Mouse (Mus musculus): ENCODE results near the gene Duoxa1. TPM values are rescaled to one million over a fixed set of nuclear protein-coding genes. Genes with fewer than 3 reads are reported as not detected.
A peak's percentile ranks its signal among the peaks of the same experiment; 100 is the strongest.

Gene Duoxa1
- polyA plus RNA-seq, 1 experiment from 2014 or later: not detected

GRCm38 (mm10) chr2:122302574-122303241 is 10.8 kb downstream of the Duoxa1 start:
- H3K4me1 ChIP-seq (replicated peaks; ENCODE audit: control insufficient read depth, insufficient read depth, low read length): peaks cover 22% of the 10 kb centered on the region
- no peak overlapping the region for H3K4me3 ChIP-seq (ENCODE audit: low read depth, low read length)
- DNase-seq (ENCODE audit: low spot score): peak; percentile 86
- no peak overlapping the region for H3K9ac ChIP-seq (ENCODE audit: low read length)
- H3K27ac ChIP-seq (ENCODE audit: low read depth, low read length): no peak overlapping the region
- peak; percentile 66; the same call in 1 of the 2 replicates for ATAC-seq (replicated peaks; ENCODE audit: low FRiP score)
- H3K27me3 ChIP-seq (ENCODE audit: control insufficient read depth, insufficient read depth, low read length): peaks cover 56% of the 10 kb centered on the region
- no peaks in the 10 kb centered on the region for H3K36me3 ChIP-seq (ENCODE audit: control insufficient read depth, insufficient read depth, low read length)
- no peaks in the 10 kb centered on the region for H3K9me3 ChIP-seq (ENCODE audit: control insufficient read depth, low read length)
- H3K4me2 ChIP-seq (ENCODE audit: low read depth, low read length, severe bottlenecking): no peak overlapping the region
- 10% methylated on average over 9 of the region's 9 CpGs for WGBS

GRCm38 (mm10) chr2:122301921-122302573 is 11.5 kb downstream of the Duoxa1 start:
- no peak for ATAC-seq (replicated peaks; ENCODE audit: low FRiP score)
- Histone ChIP-seq H3K9me3 (ENCODE audit: control insufficient read depth, low read length) (no peaks in the 10 kb centered on the region), H3K36me3 (ENCODE audit: control insufficient read depth, insufficient read depth, low read length) (no peaks in the 10 kb centered on the region), H3K27ac (ENCODE audit: low read depth, low read length) (no peak overlapping the region), H3K9ac (ENCODE audit: low read length) (peak overlapping the region; percentile 20; the same call in 1 of the 2 replicates), H3K4me2 (ENCODE audit: low read depth, low read length, severe bottlenecking) (peak overlapping the region; percentile 46), H3K4me1 (replicated peaks; ENCODE audit: control insufficient read depth, insufficient read depth, low read length) (peaks cover 22% of the 10 kb centered on the region), H3K4me3 (ENCODE audit: low read depth, low read length) (peak overlapping the region; percentile 32), H3K27me3 (ENCODE audit: control insufficient read depth, insufficient read depth, low read length) (peaks cover 62% of the 10 kb centered on the region)
- WGBS: 4% methylated on average over 23 of the region's 23 CpGs
- DNase-seq (ENCODE audit: low spot score): no peak

- Histone ChIP-seq H3K4me3 (ENCODE audit: low read depth, low read length) (peak overlapping the region; percentile 32), H3K36me3 (ENCODE audit: control insufficient read depth, insufficient read depth, low read length) (no peaks in the 10 kb centered on the region), H3K27ac (ENCODE audit: low read depth, low read length) (no peak overlapping the region), H3K27me3 (ENCODE audit: control insufficient read depth, insufficient read depth, low read length) (peaks cover 66% of the 10 kb centered on the region), H3K4me1 (replicated peaks; ENCODE audit: control insufficient read depth, insufficient read depth, low read length) (peaks cover 22% of the 10 kb centered on the region), H3K9ac (ENCODE audit: low read length) (peak overlapping the region; percentile 20; the same call in 1 of the 2 replicates), H3K4me2 (ENCODE audit: low read depth, low read length, severe bottlenecking) (peak overlapping the region; percentile 46), H3K9me3 (ENCODE audit: control insufficient read depth, low read length) (no peaks in the 10 kb centered on the region)
- WGBS: 1% methylated on average over 48 of the region's 48 CpGs
- DNase-seq (ENCODE audit: low spot score) (peak; percentile 66), ATAC-seq (replicated peaks; ENCODE audit: low FRiP score) (peak; percentile 28; the same call in 1 of the 2 replicates)
Observed at GRCm38 (mm10) chr2:122301081-122301920, 12.2 kb downstream of the Duoxa1 start.

- ATAC-seq (replicated peaks; ENCODE audit: low FRiP score): no peak
Observed at GRCm38 (mm10) chr2:122300656-122301020, 12.9 kb downstream of the Duoxa1 start.

GRCm38 (mm10) chr2:122299911-122300655 is 13.4 kb downstream of the Duoxa1 start:
- H3K9ac ChIP-seq (ENCODE audit: low read length): no peak overlapping the region
- H3K4me2 ChIP-seq (ENCODE audit: low read depth, low read length, severe bottlenecking): no peak overlapping the region
- 7% methylated on average over 14 of the region's 14 CpGs for WGBS
- no peak overlapping the region for H3K4me3 ChIP-seq (ENCODE audit: low read depth, low read length)
- DNase-seq (ENCODE audit: low spot score) (no peak), ATAC-seq (replicated peaks; ENCODE audit: low FRiP score) (no peak)
- no peak overlapping the region for H3K27ac ChIP-seq (ENCODE audit: low read depth, low read length)
- H3K4me1 ChIP-seq (replicated peaks; ENCODE audit: control insufficient read depth, insufficient read depth, low read length): peaks cover 22% of the 10 kb centered on the region
- H3K27me3 ChIP-seq (ENCODE audit: control insufficient read depth, insufficient read depth, low read length): peaks cover 76% of the 10 kb centered on the region
- no peaks in the 10 kb centered on the region for H3K36me3 ChIP-seq (ENCODE audit: control insufficient read depth, insufficient read depth, low read length)
- H3K9me3 ChIP-seq (ENCODE audit: control insufficient read depth, low read length): no peaks in the 10 kb centered on the region

More at GRCm38 (mm10) chr2:122300656-122301020, 12.9 kb downstream of the Duoxa1 start:
- WGBS: 4% methylated on average over 14 of the region's 14 CpGs
- H3K36me3 ChIP-seq (ENCODE audit: control insufficient read depth, insufficient read depth, low read length): no peaks in the 10 kb centered on the region
- H3K4me1 ChIP-seq (replicated peaks; ENCODE audit: control insufficient read depth, insufficient read depth, low read length): peaks cover 22% of the 10 kb centered on the region
- no peak overlapping the region for H3K9ac ChIP-seq (ENCODE audit: low read length)
- DNase-seq (ENCODE audit: low spot score): no peak
- no peak overlapping the region for H3K27ac ChIP-seq (ENCODE audit: low read depth, low read length)
- H3K4me2 ChIP-seq (ENCODE audit: low read depth, low read length, severe bottlenecking): no peak overlapping the region
- no peaks in the 10 kb centered on the region for H3K9me3 ChIP-seq (ENCODE audit: control insufficient read depth, low read length)
- H3K27me3 ChIP-seq (ENCODE audit: control insufficient read depth, insufficient read depth, low read length): peaks cover 71% of the 10 kb centered on the region
- H3K4me3 ChIP-seq (ENCODE audit: low read depth, low read length): no peak overlapping the region

- peak within 1 kb of the TSS; percentile 37 for H3K4me2 ChIP-seq (ENCODE audit: low read depth, low read length, severe bottlenecking)
- peak within 1 kb of the TSS; percentile 9 for H3K4me3 ChIP-seq (ENCODE audit: low read depth, low read length)
- no peak for ATAC-seq (replicated peaks; ENCODE audit: low FRiP score)
- H3K9me3 ChIP-seq (ENCODE audit: control insufficient read depth, low read length): no peaks in the 10 kb centered on the region
- no peak within 1 kb of the TSS for H3K27ac ChIP-seq (ENCODE audit: low read depth, low read length)
- peaks cover 84% of the 10 kb centered on the region for H3K27me3 ChIP-seq (ENCODE audit: control insufficient read depth, insufficient read depth, low read length)
- no peak for DNase-seq (ENCODE audit: low spot score)
- no peaks in the 10 kb centered on the region for H3K36me3 ChIP-seq (ENCODE audit: control insufficient read depth, insufficient read depth, low read length)
- H3K9ac ChIP-seq (ENCODE audit: low read length): no peak within 1 kb of the TSS
- peaks cover 22% of the 10 kb centered on the region for H3K4me1 ChIP-seq (replicated peaks; ENCODE audit: control insufficient read depth, insufficient read depth, low read length)
- WGBS: under 1% methylated on average over 43 of the region's 43 CpGs
Observed at GRCm38 (mm10) chr2:122298596-122299490, 14.7 kb downstream of the Duoxa1 start, which contains the start of gene Duoxa2. Gene Duoxa2 (plus strand): TSS chr2:122298900.

GRCm38 (mm10) chr2:122298096-122298499 is 15.4 kb downstream of the Duoxa1 start, which contains the start of gene Duox2:
Gene Duox2 (minus strand): TSS chr2:122298449.
- WGBS: 3% methylated on average over 13 of the region's 13 CpGs
- Histone ChIP-seq H3K4me1 (replicated peaks; ENCODE audit: control insufficient read depth, insufficient read depth, low read length) (peaks cover 22% of the 10 kb centered on the region), H3K4me3 (ENCODE audit: low read depth, low read length) (peak within 1 kb of the TSS; percentile 9), H3K27me3 (ENCODE audit: control insufficient read depth, insufficient read depth, low read length) (peaks cover 82% of the 10 kb centered on the region), H3K4me2 (ENCODE audit: low read depth, low read length, severe bottlenecking) (peak within 1 kb of the TSS; percentile 37), H3K27ac (ENCODE audit: low read depth, low read length) (no peak within 1 kb of the TSS), H3K36me3 (ENCODE audit: control insufficient read depth, insufficient read depth, low read length) (no peaks in the 10 kb centered on the region), H3K9ac (ENCODE audit: low read length) (no peak within 1 kb of the TSS), H3K9me3 (ENCODE audit: control insufficient read depth, low read length) (no peaks in the 10 kb centered on the region)
- ATAC-seq (replicated peaks; ENCODE audit: low FRiP score): no peak
- DNase-seq (ENCODE audit: low spot score): no peak

Data from forebrain, embryonic 11.5 days (tissue).